Mouse (Mus musculus) ES-Bruce4 (cell line): ENCODE data around the gene Ncbp3. TPM values are rescaled to one million over a fixed set of nuclear protein-coding genes. Genes with fewer than 3 reads are reported as not detected.

Source experiments
- H3K27ac ChIP-seq: 2 replicates; pipeline ENCODE4 v1.5.1; 2012; ENCODE audit warnings: low read length, inconsistent platforms; ENCODE audit not compliant: insufficient read depth
- H3K27me3 ChIP-seq: 2 replicates; pipeline ENCODE4 v1.6.1; 2012; ENCODE audit warnings: mild to moderate bottlenecking, low read length, inconsistent platforms; ENCODE audit not compliant: control insufficient read depth, poor library complexity, insufficient read depth, severe bottlenecking
- H3K36me3 ChIP-seq: 2 replicates; pipeline ENCODE4 v1.6.1; 2012; ENCODE audit warnings: inconsistent platforms, mild to moderate bottlenecking, low read length, moderate library complexity; ENCODE audit not compliant: control insufficient read depth, poor library complexity, insufficient read depth, severe bottlenecking
- H3K4me1 ChIP-seq: one replicate; pipeline ENCODE4 v1.8.1; 2011; ENCODE audit warnings: low read length; ENCODE audit not compliant: control insufficient read depth, insufficient read depth
- H3K4me3 ChIP-seq: 2 replicates; pipeline ENCODE4 v1.5.1; 2011; ENCODE audit warnings: low read depth, mild to moderate bottlenecking, low read length
- H3K9ac ChIP-seq: 2 replicates; pipeline ENCODE4 v1.6.1; 2012; ENCODE audit warnings: low read depth, mild to moderate bottlenecking, inconsistent platforms; ENCODE audit not compliant: poor library complexity, severe bottlenecking
- H3K9me3 ChIP-seq: replicated peaks from 2 replicates; pipeline ENCODE4 v1.6.1; 2012; ENCODE audit warnings: mild to moderate bottlenecking, low read length, inconsistent platforms; ENCODE audit not compliant: control insufficient read depth, poor library complexity, insufficient read depth, severe bottlenecking
- CTCF ChIP-seq: IDR thresholded peaks from one replicate; pipeline ENCODE4 v1.8.1; 2011; ENCODE audit warnings: low read depth, low read length
- EP300 ChIP-seq: IDR thresholded peaks from 2 replicates; pipeline ENCODE4 v1.6.1; 2011; ENCODE audit warnings: low read depth, low read length; ENCODE audit not compliant: insufficient read depth
- POLR2A ChIP-seq: IDR thresholded peaks from one replicate; pipeline ENCODE4 v1.8.1; 2011; ENCODE audit warnings: low read length; ENCODE audit not compliant: insufficient read depth
- polyA plus RNA-seq: library from polyadenylated mRNA; stranded (reverse); fragments of >200 nt; gene quantifications from 2 replicates; pipeline ENCODE4 v1.2.4, GENCODE M21; 2011; ENCODE audit warnings: low read depth; ENCODE audit not compliant: missing spikeins, insufficient read depth, insufficient read length

Gene Ncbp3
- polyA plus RNA-seq, 1 experiment, result 17.9 TPM

- Histone ChIP-seq H3K27me3 (no peaks in the 10 kb centered on the region), H3K4me3 (no peak overlapping the region)
These were observed 38.8 kb upstream of the Ncbp3 start for GRCm38 (mm10) chr11:73008826-73009225.

GRCm38 (mm10) chr11:73009531-73010274, 37.9 kb upstream of the Ncbp3 start:
- TF ChIP-seq CTCF (no peak), EP300 (no peak), POLR2A (no peak)
- no peak overlapping the region for H3K9ac ChIP-seq
- no peaks in the 10 kb centered on the region for H3K36me3 ChIP-seq
- no peaks in the 10 kb centered on the region for H3K27me3 ChIP-seq
- no peak overlapping the region for H3K27ac ChIP-seq
- no peaks in the 10 kb centered on the region for H3K4me1 ChIP-seq
- no peak overlapping the region for H3K4me3 ChIP-seq
- H3K9me3 ChIP-seq, result no peaks in the 10 kb centered on the region

More at GRCm38 (mm10) chr11:73008826-73009225, 38.8 kb upstream of the Ncbp3 start:
- no peaks in the 10 kb centered on the region for H3K4me1 ChIP-seq
- H3K36me3 ChIP-seq, result no peaks in the 10 kb centered on the region
- no peak overlapping the region for H3K9ac ChIP-seq
- no peaks in the 10 kb centered on the region for H3K9me3 ChIP-seq
- no peak overlapping the region for H3K27ac ChIP-seq
- TF ChIP-seq POLR2A (no peak), EP300 (no peak), CTCF (no peak)

- Histone ChIP-seq H3K4me1 (no peaks in the 10 kb centered on the region), H3K36me3 (no peaks in the 10 kb centered on the region), H3K27me3 (no peaks in the 10 kb centered on the region), H3K4me3 (no peak overlapping the region), H3K9ac (no peak overlapping the region), H3K9me3 (no peaks in the 10 kb centered on the region), H3K27ac (no peak overlapping the region)
- no peak for TF ChIP-seq POLR2A
- no peak for TF ChIP-seq EP300
- no peak for TF ChIP-seq CTCF
These were observed 33.6 kb upstream of the Ncbp3 start for GRCm38 (mm10) chr11:73013981-73014380.

GRCm38 (mm10) chr11:73014831-73015344, 32.7 kb upstream of the Ncbp3 start:
- no peaks in the 10 kb centered on the region for H3K36me3 ChIP-seq
- H3K9ac ChIP-seq, result no peak overlapping the region
- H3K27ac ChIP-seq, result no peak overlapping the region
- no peaks in the 10 kb centered on the region for H3K27me3 ChIP-seq
- no peaks in the 10 kb centered on the region for H3K4me1 ChIP-seq
- no peak overlapping the region for H3K4me3 ChIP-seq
- H3K9me3 ChIP-seq, result no peaks in the 10 kb centered on the region
- TF ChIP-seq EP300, result no peak
- TF ChIP-seq POLR2A, result no peak
- no peak for TF ChIP-seq CTCF

GRCm38 (mm10) chr11:73015391-73016102, 32.0 kb upstream of the Ncbp3 start:
- no peaks in the 10 kb centered on the region for H3K36me3 ChIP-seq
- no peaks in the 10 kb centered on the region for H3K4me1 ChIP-seq
- no peaks in the 10 kb centered on the region for H3K27me3 ChIP-seq
- TF ChIP-seq EP300, result no peak
- no peak for TF ChIP-seq CTCF
- no peak for TF ChIP-seq POLR2A
- H3K4me3 ChIP-seq, result no peak overlapping the region
- no peak overlapping the region for H3K9ac ChIP-seq
- no peaks in the 10 kb centered on the region for H3K9me3 ChIP-seq
- no peak overlapping the region for H3K27ac ChIP-seq

- H3K9ac ChIP-seq, result no peak overlapping the region
- H3K9me3 ChIP-seq, result no peaks in the 10 kb centered on the region
- no peak overlapping the region for H3K4me3 ChIP-seq
- no peaks in the 10 kb centered on the region for H3K27me3 ChIP-seq
- no peaks in the 10 kb centered on the region for H3K36me3 ChIP-seq
- no peak overlapping the region for H3K27ac ChIP-seq
- no peak for TF ChIP-seq CTCF
- no peak for TF ChIP-seq POLR2A
- TF ChIP-seq EP300, result no peak
- no peaks in the 10 kb centered on the region for H3K4me1 ChIP-seq
These were observed 31.5 kb upstream of the Ncbp3 start for GRCm38 (mm10) chr11:73016103-73016420.
